Mouse (Mus musculus) bone marrow macrophage, adult 2 months (primary cell): ENCODE results near the gene Col4a2.

Experiments used
- CTCF ChIP-seq: IDR thresholded peaks from 2 replicates; pipeline ENCODE4 v1.5.1; 2012; ENCODE audit warnings: low read depth, mild to moderate bottlenecking, low read length, moderate library complexity
- POLR2A ChIP-seq: IDR thresholded peaks from 2 replicates; pipeline ENCODE4 v1.6.1; 2012; ENCODE audit warnings: mild to moderate bottlenecking, low read depth, low read length, borderline replicate concordance

DNA sequence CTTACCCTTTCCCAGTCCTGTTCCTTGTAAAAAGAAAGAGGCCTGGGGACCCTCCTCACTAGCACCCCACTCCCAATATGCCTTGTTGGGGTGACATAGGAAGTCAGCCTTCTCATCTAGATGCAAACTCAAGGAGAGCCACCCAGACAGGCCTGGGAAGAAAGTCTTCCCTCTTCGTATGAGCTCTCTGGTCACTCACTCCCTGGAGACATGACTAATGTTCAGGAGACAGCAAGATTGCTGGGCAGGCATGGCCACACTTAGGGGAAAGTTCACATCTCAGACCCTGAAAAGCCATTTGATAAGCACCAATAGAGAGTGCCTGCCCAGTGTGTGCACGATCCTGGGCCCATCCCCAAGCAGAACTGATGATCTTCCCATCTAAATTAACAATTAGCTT, 2.6 kb upstream of the Col4a2 start:
- TF ChIP-seq POLR2A (no peak), CTCF (no peak)
